In genomic region chr17:29356479-29356856, GRCm38 (mm10) we compare ENCODE assay signal across 8 mouse cellular contexts. TPM values are rescaled to one million over a fixed set of nuclear protein-coding genes. Genes with fewer than 3 reads are reported as not detected.
A peak's percentile ranks its signal among the peaks of the same experiment; 100 is the strongest.
DNase-seq lines count a peak whose midpoint lies in the region; ATAC-seq lines count a peak whose summit lies in the region.

No protein-coding gene starts in this region.

- peak overlapping the region; percentile 21; the same call in 1 of the 2 replicates for H3K4me3 ChIP-seq in embryonic facial prominence, embryonic 11.5 days (ENCODE audit: low read depth, low read length)
- peak overlapping the region; percentile 48 for H3K4me3 ChIP-seq in heart, embryonic 16.5 days (ENCODE audit: low read length)

- H3K4me1 ChIP-seq in embryonic facial prominence, embryonic 11.5 days (ENCODE audit: control insufficient read depth, insufficient read depth, low read length) = peaks cover 8% of the 10 kb centered on the region
- H3K4me1 ChIP-seq in heart, embryonic 16.5 days (ENCODE audit: control insufficient read depth, insufficient read depth, low read length) = peaks cover 19% of the 10 kb centered on the region

- ATAC-seq in embryonic facial prominence, embryonic 11.5 days (replicated peaks; ENCODE audit: insufficient number of reproducible peaks, low FRiP score, low TSS enrichment, low read depth) = peak; percentile 86
- peak; percentile 93 for ATAC-seq in heart, embryonic 16.5 days (replicated peaks; ENCODE audit: extremely low read depth, insufficient read depth, low FRiP score)

- no peaks in the 10 kb centered on the region for H3K9me3 ChIP-seq in embryonic facial prominence, embryonic 11.5 days (replicated peaks; ENCODE audit: control insufficient read depth, low read length)
- H3K9me3 ChIP-seq in heart, embryonic 16.5 days (replicated peaks; ENCODE audit: control insufficient read depth, low read length) = no peaks in the 10 kb centered on the region

- H3K4me2 ChIP-seq in embryonic facial prominence, embryonic 11.5 days (ENCODE audit: low read depth, low read length) = peak overlapping the region; percentile 54
- peak overlapping the region; percentile 75 for H3K4me2 ChIP-seq in heart, embryonic 16.5 days (ENCODE audit: low read depth, low read length)

- peak overlapping the region; percentile 90 for H3K27ac ChIP-seq in embryonic facial prominence, embryonic 11.5 days (replicated peaks; ENCODE audit: low read depth, low read length)
- peak overlapping the region; percentile 99 for H3K27ac ChIP-seq in heart, embryonic 16.5 days (ENCODE audit: low read length)

- H3K36me3 ChIP-seq in embryonic facial prominence, embryonic 11.5 days (replicated peaks; ENCODE audit: control insufficient read depth, insufficient read depth, low read depth, low read length) = no peaks in the 10 kb centered on the region
- no peaks in the 10 kb centered on the region for H3K36me3 ChIP-seq in heart, embryonic 16.5 days (ENCODE audit: control insufficient read depth, insufficient read depth)

- WGBS in embryonic facial prominence, embryonic 11.5 days = 5% methylated on average over 9 of the region's 11 CpGs
- 1% methylated on average over 11 of the region's 11 CpGs for WGBS in heart, embryonic 16.5 days

- no peaks in the 10 kb centered on the region for H3K27me3 ChIP-seq in embryonic facial prominence, embryonic 11.5 days (ENCODE audit: control insufficient read depth, insufficient read depth, low read length)
- no peaks in the 10 kb centered on the region for H3K27me3 ChIP-seq in heart, embryonic 16.5 days (ENCODE audit: control insufficient read depth, insufficient read depth, low read length)

- peak overlapping the region; percentile 51 for H3K9ac ChIP-seq in embryonic facial prominence, embryonic 11.5 days (replicated peaks; ENCODE audit: low read length)
- peak overlapping the region; percentile 73 for H3K9ac ChIP-seq in heart, embryonic 16.5 days (ENCODE audit: low read length)

- intact Hi-C loops in left cerebral cortex, postnatal 10 days (cut with DNase I) = no loop called here

- DNase-seq in left cerebral cortex, postnatal 10 days (ENCODE audit: extremely low spot score in 1 of 2, low spot score in 2 of 2) = peak; percentile 68 to 90
- DNase-seq in left cerebral cortex, adult 9 months (ENCODE audit: low spot score in 2 of 2) = no peak
- peak; percentile 85 for DNase-seq in embryonic facial prominence, embryonic 11.5 days (ENCODE audit: low spot score)
- DNase-seq in kidney, postnatal 25 days = peak; percentile 81 to 93
- DNase-seq in lung, postnatal 25 days (ENCODE audit: low spot score) = peak; percentile 81
- peak; percentile 77 for DNase-seq in skeletal muscle tissue, adult 2 months (ENCODE audit: low read depth, low spot score)
- no peak for DNase-seq in thymus, postnatal 36 days

RNA-seq across cellular contexts. Expression of gene Fgd2, which starts 4.2 kb away (rescaled TPM):
- 10 to 100 TPM in 1 of 2 experiments, 1 to 10 TPM in 1; 8.7 to 10.4 TPM for total RNA-seq in left cerebral cortex, postnatal 10 days (2021)
- polyA plus RNA-seq in embryonic facial prominence, embryonic 11.5 days (2014; fragmentation: Nextera tagmentation; extraction: Ambion mirVana) = 7.0 and 8.6 TPM in 2 replicates
- 4.8 and 4.9 TPM in 2 replicates for polyA plus RNA-seq in heart, embryonic 16.5 days (2015; fragmentation: Nextera tagmentation; extraction: Ambion mirVana)

RNA-seq across cellular contexts. Expression of gene Mtch1, which starts 8.7 kb away (rescaled TPM):
- 100 to 1,000 TPM; 493 to 499 TPM for total RNA-seq in left cerebral cortex, postnatal 10 days (2021)
- polyA plus RNA-seq in embryonic facial prominence, embryonic 11.5 days (2014; fragmentation: Nextera tagmentation; extraction: Ambion mirVana) = 370 and 382 TPM in 2 replicates
- 220 and 273 TPM in 2 replicates for polyA plus RNA-seq in heart, embryonic 16.5 days (2015; fragmentation: Nextera tagmentation; extraction: Ambion mirVana)

RNA-seq across cellular contexts. Expression of gene Pi16, which starts 39.0 kb away (rescaled TPM):
- 1 to 10 TPM; 1.6 to 1.8 TPM for total RNA-seq in left cerebral cortex, postnatal 10 days (2021)
- polyA plus RNA-seq in embryonic facial prominence, embryonic 11.5 days (2014; fragmentation: Nextera tagmentation; extraction: Ambion mirVana) = 0.32 and 0.56 TPM in 2 replicates
- 3.5 and 4.0 TPM in 2 replicates for polyA plus RNA-seq in heart, embryonic 16.5 days (2015; fragmentation: Nextera tagmentation; extraction: Ambion mirVana)

Comparison
In these comparisons a context has a peak if more than half of its experiments do, and no peak if none do; other contexts are left out.
1. DNase-seq: peak in left cerebral cortex, postnatal 10 days (2 of 2), embryonic facial prominence, embryonic 11.5 days (single experiment), kidney, postnatal 25 days (2 of 2), lung, postnatal 25 days (single experiment) and skeletal muscle tissue, adult 2 months (single experiment); none in left cerebral cortex, adult 9 months (0 of 2) and thymus, postnatal 36 days (0 of 2).